In the genomic region with DNA sequence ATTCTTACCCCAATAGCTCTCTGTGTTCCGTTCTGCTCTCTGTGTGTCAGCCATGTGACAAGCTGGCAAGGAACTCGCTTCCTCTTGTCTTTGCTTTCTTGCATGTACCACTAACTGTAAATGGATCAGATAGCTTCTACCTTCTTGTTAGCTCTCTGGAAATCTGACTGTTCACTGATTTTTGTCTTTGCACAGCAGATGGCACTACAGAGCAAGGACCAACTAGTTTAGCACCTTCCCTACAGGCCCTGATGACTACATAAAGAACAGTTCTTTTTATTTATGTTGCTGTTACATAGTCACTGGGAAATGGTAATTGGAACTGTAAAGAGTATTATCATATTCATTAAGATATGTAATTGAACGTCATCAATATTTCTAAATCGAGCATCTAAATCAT, we compare ENCODE assay signal across 8 mouse cellular contexts.
DNase-seq lines count a peak whose midpoint lies in the region; ATAC-seq and TF ChIP-seq lines count a peak whose summit lies in the region.

No protein-coding gene starts in this region.

- no peaks in the 10 kb centered on the region for H3K9me3 ChIP-seq in forebrain, embryonic 14.5 days (replicated peaks; ENCODE audit: control insufficient read depth, low read length)
- no peaks in the 10 kb centered on the region for H3K9me3 ChIP-seq in forebrain, embryonic 13.5 days (replicated peaks)
- no peaks in the 10 kb centered on the region for H3K9me3 ChIP-seq in lung, embryonic 14.5 days (ENCODE audit: low read depth, low read length)

- H3K4me2 ChIP-seq in forebrain, embryonic 14.5 days (ENCODE audit: low read length): no peak overlapping the region
- H3K4me2 ChIP-seq in forebrain, embryonic 13.5 days: no peak overlapping the region
- no peak overlapping the region for H3K4me2 ChIP-seq in lung, embryonic 14.5 days

- no peaks in the 10 kb centered on the region for H3K36me3 ChIP-seq in forebrain, embryonic 14.5 days (ENCODE audit: control insufficient read depth, insufficient read depth, low read length)
- H3K36me3 ChIP-seq in forebrain, embryonic 13.5 days (ENCODE audit: poor library complexity, severe bottlenecking): no peaks in the 10 kb centered on the region
- no peaks in the 10 kb centered on the region for H3K36me3 ChIP-seq in lung, embryonic 14.5 days (ENCODE audit: insufficient read depth)

- TF ChIP-seq POLR2A in lung, adult 2 months (IDR thresholded peaks at IDR 0.05; ENCODE audit: borderline replicate concordance, extremely low read depth, low read depth, low read length): no peak

- no peak overlapping the region for H3K27ac ChIP-seq in forebrain, embryonic 14.5 days (ENCODE audit: low read depth, low read length)
- no peak overlapping the region for H3K27ac ChIP-seq in forebrain, embryonic 13.5 days
- H3K27ac ChIP-seq in lung, embryonic 14.5 days (ENCODE audit: low read depth): no peak overlapping the region

- TF ChIP-seq CTCF in lung, embryonic 14.5 days (IDR thresholded peaks at IDR 0.05; ENCODE audit: low read depth): peak; percentile 40; the same call in 1 of the 2 replicates
- no peak for TF ChIP-seq CTCF in lung, adult 2 months (IDR thresholded peaks at IDR 0.05; ENCODE audit: insufficient read depth, low read length)

- ATAC-seq in forebrain, embryonic 14.5 days: peak; percentile 46; the same call in 1 of the 2 replicates
- no peak for ATAC-seq in forebrain, embryonic 13.5 days
- ATAC-seq in lung, embryonic 14.5 days (ENCODE audit: insufficient read depth): no peak

- WGBS in forebrain, embryonic 14.5 days: 80% methylated on average over 4 of the region's 4 CpGs
- WGBS in forebrain, embryonic 13.5 days: 81% methylated on average over 4 of the region's 4 CpGs
- WGBS in lung, embryonic 14.5 days: 72% methylated on average over 4 of the region's 4 CpGs
- 65% methylated on average over 4 of the region's 4 CpGs for WGBS in lung, adult 2 months

- no peak overlapping the region for H3K9ac ChIP-seq in forebrain, embryonic 14.5 days (ENCODE audit: low read length)
- H3K9ac ChIP-seq in forebrain, embryonic 13.5 days: no peak overlapping the region
- no peak overlapping the region for H3K9ac ChIP-seq in lung, embryonic 14.5 days

- no peak overlapping the region for H3K4me3 ChIP-seq in forebrain, embryonic 14.5 days (ENCODE audit: low read depth, low read length)
- H3K4me3 ChIP-seq in forebrain, embryonic 13.5 days: no peak overlapping the region
- H3K4me3 ChIP-seq in lung, embryonic 14.5 days (ENCODE audit: low read depth, low read length): no peak overlapping the region
- no peak overlapping the region for H3K4me3 ChIP-seq in lung, adult 2 months (replicated peaks; ENCODE audit: extremely low read depth, low read depth, low read length)

- no peaks in the 10 kb centered on the region for H3K27me3 ChIP-seq in forebrain, embryonic 14.5 days (replicated peaks; ENCODE audit: control insufficient read depth, insufficient read depth, low read length)
- H3K27me3 ChIP-seq in forebrain, embryonic 13.5 days: no peaks in the 10 kb centered on the region
- H3K27me3 ChIP-seq in lung, embryonic 14.5 days (ENCODE audit: insufficient read depth, low read length): no peaks in the 10 kb centered on the region

- H3K4me1 ChIP-seq in forebrain, embryonic 14.5 days (ENCODE audit: control insufficient read depth, insufficient read depth, low read length): no peaks in the 10 kb centered on the region
- no peaks in the 10 kb centered on the region for H3K4me1 ChIP-seq in forebrain, embryonic 13.5 days
- no peaks in the 10 kb centered on the region for H3K4me1 ChIP-seq in lung, embryonic 14.5 days (ENCODE audit: insufficient read depth)
- no peaks in the 10 kb centered on the region for H3K4me1 ChIP-seq in lung, adult 2 months (ENCODE audit: control insufficient read depth, insufficient read depth, low read length)

- DNase-seq in forebrain, embryonic 14.5 days (ENCODE audit: low spot score): peak; percentile 68
- peak; percentile 44 for DNase-seq in lung, embryonic 14.5 days
- DNase-seq in lung, adult 2 months: no peak
- peak; percentile 61 to 62 for DNase-seq in cerebellum, adult 18-20 months
- DNase-seq in retina, embryonic 14.5 days (ENCODE audit: low spot score): peak; percentile 32
- no peak for DNase-seq in urinary bladder, adult 2 months (ENCODE audit: low spot score)
- DNase-seq in heart, adult 11 months: no peak

Comparison
In these comparisons a context has a peak if more than half of its experiments do, and no peak if none do; other contexts are left out.
1. DNase-seq: peak in forebrain, embryonic 14.5 days (single experiment), lung, embryonic 14.5 days (single experiment), cerebellum, adult 18-20 months (2 of 2) and retina, embryonic 14.5 days (single experiment); none in lung, adult 2 months (single experiment), urinary bladder, adult 2 months (single experiment) and heart, adult 11 months (single experiment).